Mouse (Mus musculus) myocyte (in vitro differentiated cells): Measurements from ENCODE around the gene Rps12-ps3. TPM values are rescaled to one million over a fixed set of nuclear protein-coding genes. Genes with fewer than 3 reads are reported as not detected.

Experiments
- H3K27me3 ChIP-seq: one replicate; pipeline ENCODE4 v1.6.1; 2011; ENCODE audit not compliant: control insufficient read depth, insufficient read depth, insufficient read length
- H3K36me3 ChIP-seq: one replicate; pipeline ENCODE4 v1.6.1; 2011; ENCODE audit not compliant: control insufficient read depth, insufficient read depth
- H3K4me2 ChIP-seq: one replicate; pipeline ENCODE4 v1.6.1; 2011; ENCODE audit warnings: low read depth, control low read depth
- H3K4me3 ChIP-seq: one replicate; pipeline ENCODE4 v1.5.1; 2011; ENCODE audit warnings: mild to moderate bottlenecking, control low read depth, moderate library complexity
- H3K79me2 ChIP-seq: one replicate; pipeline ENCODE4 v1.6.1; 2011; ENCODE audit not compliant: control insufficient read depth, insufficient read depth
- H3ac ChIP-seq: one replicate; pipeline ENCODE4 v1.6.1; 2011; ENCODE audit not compliant: control insufficient read depth, insufficient read length
- CEBPB ChIP-seq: IDR thresholded peaks from 2 replicates; pipeline ENCODE4 v1.6.1; 2011; ENCODE audit warnings: mild to moderate bottlenecking, moderate library complexity; ENCODE audit not compliant: poor library complexity, insufficient read depth, severe bottlenecking
- E2F4 ChIP-seq: IDR thresholded peaks from one replicate; pipeline ENCODE4 v1.6.1; 2011; ENCODE audit warnings: mild to moderate bottlenecking, control low read depth, moderate library complexity; ENCODE audit not compliant: insufficient read depth
- MAX ChIP-seq: IDR thresholded peaks from one replicate; pipeline ENCODE4 v1.6.1; 2011; ENCODE audit warnings: low read depth, mild to moderate bottlenecking, control low read depth
- MYOD1 ChIP-seq, 3 experiments: IDR thresholded peaks; one replicate each; pipeline ENCODE4 v1.6.1; 2011; ENCODE audit warnings: control low read depth in 2 of 3, low read depth in 2 of 3, mild to moderate bottlenecking in 2 of 3, moderate library complexity in 1 of 3; ENCODE audit not compliant: insufficient read length in 2 of 3, control insufficient read depth in 1 of 3
- MYOG ChIP-seq, 3 experiments: IDR thresholded peaks; one replicate each; pipeline ENCODE4 v1.6.1; 2011; ENCODE audit warnings: control low read depth in 2 of 3, low read depth in 2 of 3, mild to moderate bottlenecking in 2 of 3; ENCODE audit not compliant: insufficient read length in 2 of 3, control insufficient read depth in 1 of 3, insufficient read depth in 1 of 3
- POLR2A ChIP-seq: IDR thresholded peaks from one replicate; pipeline ENCODE4 v1.6.1; 2011; ENCODE audit warnings: low read depth, mild to moderate bottlenecking, control low read depth, moderate library complexity; ENCODE audit not compliant: insufficient read length
- POLR2AphosphoS2 ChIP-seq: IDR thresholded peaks from one replicate; pipeline ENCODE4 v1.6.1; 2011; ENCODE audit warnings: low read depth, control low read depth; ENCODE audit not compliant: insufficient read length
- REST ChIP-seq: IDR thresholded peaks from one replicate; pipeline ENCODE4 v1.6.1; 2011; ENCODE audit warnings: mild to moderate bottlenecking, control low read depth, moderate library complexity; ENCODE audit not compliant: insufficient read depth, insufficient read length
- SRF ChIP-seq: IDR thresholded peaks from one replicate; pipeline ENCODE4 v1.6.1; 2011; ENCODE audit warnings: low read depth; ENCODE audit not compliant: control insufficient read depth, insufficient read length
- TCF12 ChIP-seq: IDR thresholded peaks from one replicate; pipeline ENCODE4 v1.6.1; 2011; ENCODE audit warnings: mild to moderate bottlenecking, control low read depth; ENCODE audit not compliant: poor library complexity, insufficient read depth, severe bottlenecking
- TCF3 ChIP-seq: IDR thresholded peaks from one replicate; pipeline ENCODE4 v1.6.1; 2011; ENCODE audit warnings: low read depth, control low read depth; ENCODE audit not compliant: insufficient read length
- USF1 ChIP-seq: IDR thresholded peaks from one replicate; pipeline ENCODE4 v1.6.1; 2011; ENCODE audit warnings: low read depth, mild to moderate bottlenecking, control low read depth, moderate library complexity
- polyA plus RNA-seq: library from polyadenylated mRNA; unstranded; fragments of >200 nt; fragmentation: generic; extraction: Trizol; gene quantifications from one replicate; pipeline ENCODE4 v1.2.1, GENCODE M21; 2012; ENCODE audit warnings: missing spikeins

Gene Rps12-ps3
- polyA plus RNA-seq, 1 experiment: 700 TPM

DNA sequence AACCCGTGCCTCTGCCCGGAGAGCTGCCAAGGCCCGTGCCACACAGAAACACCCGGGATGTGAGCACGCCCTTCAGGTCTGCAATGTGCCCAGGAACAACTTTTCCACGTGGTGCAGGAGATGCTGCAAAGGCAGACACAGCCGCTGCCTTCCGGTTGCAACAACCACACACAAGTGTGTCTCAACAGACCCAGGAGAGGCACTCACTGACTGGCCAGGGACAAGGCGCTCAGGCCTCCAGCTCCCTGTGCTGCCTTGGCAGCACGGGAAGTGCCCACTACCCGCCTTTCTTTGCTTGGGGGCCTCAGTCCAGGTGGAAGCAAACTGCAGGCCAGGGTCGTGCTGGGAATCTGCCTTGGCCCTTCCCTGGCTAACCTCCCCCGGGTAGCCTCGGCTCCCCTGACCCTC, 22.2 kb downstream of the Rps12-ps3 start:
- H3K27me3 ChIP-seq: no peaks in the 10 kb centered on the region
- no peaks in the 10 kb centered on the region for H3K36me3 ChIP-seq
- TF ChIP-seq POLR2A (peak; percentile 51), MAX (peak; percentile 69), REST (no peak), MYOG (IDR thresholded peaks at IDR 0.05; ENCODE audit: control insufficient read depth in 1 of 3, insufficient read depth in 1 of 3, insufficient read length in 2 of 3, low read depth in 2 of 3) (no peak), SRF (no peak), POLR2AphosphoS2 (peak; percentile 47), E2F4 (no peak), USF1 (peak; percentile 19), MYOD1 (IDR thresholded peaks at IDR 0.05; ENCODE audit: control insufficient read depth in 1 of 3, insufficient read length in 2 of 3, low read depth in 2 of 3) (no peak), TCF3 (no peak), TCF12 (no peak), CEBPB (no peak)
- peak overlapping the region; percentile 91 for H3ac ChIP-seq
- peak overlapping the region; percentile 87 for H3K4me2 ChIP-seq
- H3K79me2 ChIP-seq: peaks cover 58% of the 10 kb centered on the region
- H3K4me3 ChIP-seq: peak overlapping the region; percentile 97

- Histone ChIP-seq H3K4me3 (peak overlapping the region; percentile 97), H3K27me3 (no peaks in the 10 kb centered on the region), H3K4me2 (peak overlapping the region; percentile 87), H3K79me2 (peaks cover 49% of the 10 kb centered on the region), H3ac (peak overlapping the region; percentile 91), H3K36me3 (no peaks in the 10 kb centered on the region)
- TF ChIP-seq TCF3 (no peak), REST (no peak), SRF (no peak), E2F4 (no peak), MYOG (IDR thresholded peaks at IDR 0.05; ENCODE audit: control insufficient read depth in 1 of 3, insufficient read depth in 1 of 3, insufficient read length in 2 of 3, low read depth in 2 of 3) (no peak), CEBPB (no peak), MAX (no peak), POLR2A (no peak), TCF12 (no peak), USF1 (no peak), MYOD1 (IDR thresholded peaks at IDR 0.05; ENCODE audit: control insufficient read depth in 1 of 3, insufficient read length in 2 of 3, low read depth in 2 of 3) (no peak), POLR2AphosphoS2 (no peak)
Measured at GRCm38 (mm10) chr19:59345081-59345657, 23.1 kb downstream of the Rps12-ps3 start.

- H3K79me2 ChIP-seq: peaks cover 43% of the 10 kb centered on the region
- peaks cover 1% of the 10 kb centered on the region for H3K27me3 ChIP-seq
- peak within 1 kb of the TSS; percentile 97 for H3K4me3 ChIP-seq
- TF ChIP-seq CEBPB: no peak
- peak; percentile 63 for TF ChIP-seq POLR2AphosphoS2
- TF ChIP-seq MYOD1 (IDR thresholded peaks at IDR 0.05; ENCODE audit: control insufficient read depth in 1 of 3, insufficient read length in 2 of 3, low read depth in 2 of 3): no peak
- TF ChIP-seq REST: no peak
- no peak for TF ChIP-seq TCF3
- TF ChIP-seq POLR2A: peak; percentile 84
- no peak for TF ChIP-seq MAX
- TF ChIP-seq MYOG (IDR thresholded peaks at IDR 0.05; ENCODE audit: control insufficient read depth in 1 of 3, insufficient read depth in 1 of 3, insufficient read length in 2 of 3, low read depth in 2 of 3): no peak
- no peak for TF ChIP-seq SRF
- no peak for TF ChIP-seq TCF12
- peak; percentile 24 for TF ChIP-seq E2F4
- TF ChIP-seq USF1: no peak
- peak within 1 kb of the TSS; percentile 87 for H3K4me2 ChIP-seq
- peak within 1 kb of the TSS; percentile 91 for H3ac ChIP-seq
- no peaks in the 10 kb centered on the region for H3K36me3 ChIP-seq
Measured at GRCm38 (mm10) chr19:59345658-59346283, 23.7 kb downstream of the Rps12-ps3 start, which contains the start of gene Pdzd8. TSS of gene Pdzd8 (minus strand) at chr19:59345780.

- no peak for TF ChIP-seq POLR2AphosphoS2
- no peak for TF ChIP-seq TCF12
- no peak for TF ChIP-seq CEBPB
- TF ChIP-seq POLR2A: no peak
- no peak for TF ChIP-seq REST
- no peak for TF ChIP-seq MAX
- H3K36me3 ChIP-seq: no peaks in the 10 kb centered on the region
Measured at GRCm38 (mm10) chr19:59346325-59346724, 24.2 kb downstream of the Rps12-ps3 start.

More at GRCm38 (mm10) chr19:59346325-59346724, 24.2 kb downstream of the Rps12-ps3 start:
- H3K79me2 ChIP-seq: peaks cover 37% of the 10 kb centered on the region
- H3K4me2 ChIP-seq: peak overlapping the region; percentile 79
- peak overlapping the region; percentile 91 for H3ac ChIP-seq
- H3K27me3 ChIP-seq: peaks cover 5% of the 10 kb centered on the region
- peak overlapping the region; percentile 97 for H3K4me3 ChIP-seq
